ENCODE assay signal across 7 mouse cellular contexts in the genomic region with DNA sequence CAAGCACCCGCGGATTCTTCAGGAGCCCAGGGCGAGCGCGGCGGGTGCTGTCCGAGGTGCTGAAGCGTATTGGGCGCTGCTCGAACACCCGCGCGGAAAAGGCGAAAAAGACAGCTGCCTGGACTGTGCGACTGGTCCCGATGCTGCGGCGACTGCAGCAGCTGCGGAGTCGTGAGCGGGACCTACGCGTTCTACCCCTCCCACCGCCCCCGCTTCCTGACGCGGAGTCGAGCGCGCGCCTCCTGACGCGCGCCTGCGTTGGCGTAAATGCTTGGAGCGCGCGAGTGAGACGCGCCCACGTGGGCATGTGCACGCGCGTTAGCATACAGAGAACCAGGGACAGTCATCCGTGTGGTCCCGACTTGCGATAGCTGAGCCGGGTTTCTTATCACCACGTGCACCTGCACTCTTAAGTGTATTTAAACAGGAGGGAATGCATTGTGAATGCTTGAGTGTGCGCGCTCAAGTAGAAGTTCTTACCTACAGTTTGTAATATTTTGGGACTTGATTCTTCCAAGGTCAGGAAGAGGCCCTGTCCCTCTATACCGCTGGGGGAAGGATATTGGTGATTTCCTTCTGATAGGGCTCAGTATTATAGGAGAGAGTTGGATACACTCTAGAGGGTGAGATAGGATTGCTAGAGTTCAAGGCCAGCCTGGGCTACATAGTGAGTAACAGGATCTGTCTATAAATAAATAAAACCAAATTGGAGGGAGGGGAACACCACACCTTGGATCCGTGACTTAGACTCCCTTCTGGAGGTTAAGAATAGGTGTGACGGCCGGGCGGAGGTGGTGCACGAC. TPM values are rescaled to one million over a fixed set of nuclear protein-coding genes. Genes with fewer than 3 reads are reported as not detected.
DNase-seq lines count a peak whose midpoint lies in the region; ATAC-seq lines count a peak whose summit lies in the region.

TSS of gene Grin1 (minus strand) at position 217 of the 803 bp plus-strand sequence.

- no peaks in the 10 kb centered on the region for H3K36me3 ChIP-seq in kidney, embryonic 14.5 days (ENCODE audit: control insufficient read depth, insufficient read depth, low read length)
- H3K36me3 ChIP-seq in limb, embryonic 12.5 days, result no peaks in the 10 kb centered on the region
- H3K36me3 ChIP-seq in midbrain, embryonic 13.5 days, result no peaks in the 10 kb centered on the region

- peak within 1 kb of the TSS; percentile 46 for H3K4me2 ChIP-seq in kidney, embryonic 14.5 days (replicated peaks; ENCODE audit: low read depth, low read length)
- H3K4me2 ChIP-seq in limb, embryonic 12.5 days, result peak within 1 kb of the TSS; percentile 58
- peak within 1 kb of the TSS; percentile 69 for H3K4me2 ChIP-seq in midbrain, embryonic 13.5 days (replicated peaks)

- peaks cover 3% of the 10 kb centered on the region; the same call in 1 of the 2 replicates for H3K4me1 ChIP-seq in kidney, embryonic 14.5 days (ENCODE audit: control insufficient read depth, insufficient read depth, low read length)
- peaks cover 6% of the 10 kb centered on the region for H3K4me1 ChIP-seq in limb, embryonic 12.5 days (replicated peaks)
- peaks cover 20% of the 10 kb centered on the region for H3K4me1 ChIP-seq in midbrain, embryonic 13.5 days (replicated peaks)

- DNase-seq in adrenal gland, postnatal 14 days, result peak; percentile 80
- DNase-seq in cerebellum, postnatal 36 days, result peak; percentile 87 to 90
- DNase-seq in gastrocnemius, postnatal 14 days, result peak; percentile 60
- peak; percentile 17 for DNase-seq in spleen, adult 12 weeks (ENCODE audit: low spot score)

- peak; percentile 72 for ATAC-seq in kidney, embryonic 14.5 days (ENCODE audit: low FRiP score, low TSS enrichment)
- no peak; the same call in 1 of the 2 replicates for ATAC-seq in limb, embryonic 12.5 days (ENCODE audit: insufficient number of reproducible peaks, insufficient read depth, low FRiP score, low TSS enrichment, low read depth)
- peak; percentile 85 for ATAC-seq in midbrain, embryonic 13.5 days

- H3K27me3 ChIP-seq in kidney, embryonic 14.5 days (ENCODE audit: control insufficient read depth, insufficient read depth, low read length), result peaks cover 43% of the 10 kb centered on the region
- H3K27me3 ChIP-seq in limb, embryonic 12.5 days, result peaks cover 80% of the 10 kb centered on the region
- peaks cover 79% of the 10 kb centered on the region for H3K27me3 ChIP-seq in midbrain, embryonic 13.5 days

- intact Hi-C loops in gastrocnemius, postnatal 14 days (cut with DNase I; ENCODE audit: low total_unique reads), result no loop called here

- no peak within 1 kb of the TSS for H3K9ac ChIP-seq in kidney, embryonic 14.5 days (ENCODE audit: low read depth, low read length)
- no peak within 1 kb of the TSS for H3K9ac ChIP-seq in limb, embryonic 12.5 days (replicated peaks)
- H3K9ac ChIP-seq in midbrain, embryonic 13.5 days (replicated peaks), result peak within 1 kb of the TSS; percentile 69

- H3K4me3 ChIP-seq in kidney, embryonic 14.5 days (ENCODE audit: low read length), result peak within 1 kb of the TSS; percentile 32
- H3K4me3 ChIP-seq in limb, embryonic 12.5 days (replicated peaks), result peak within 1 kb of the TSS; percentile 32
- peak within 1 kb of the TSS; percentile 55 for H3K4me3 ChIP-seq in midbrain, embryonic 13.5 days (replicated peaks)

- WGBS in kidney, embryonic 14.5 days, result 9% methylated on average over 58 of the region's 58 CpGs
- 10% methylated on average over 58 of the region's 58 CpGs for WGBS in limb, embryonic 12.5 days
- WGBS in midbrain, embryonic 13.5 days, result 9% methylated on average over 57 of the region's 58 CpGs

- no peaks in the 10 kb centered on the region for H3K9me3 ChIP-seq in kidney, embryonic 14.5 days (ENCODE audit: control insufficient read depth, low read length)
- H3K9me3 ChIP-seq in limb, embryonic 12.5 days, result no peaks in the 10 kb centered on the region
- no peaks in the 10 kb centered on the region for H3K9me3 ChIP-seq in midbrain, embryonic 13.5 days

- no peak within 1 kb of the TSS for H3K27ac ChIP-seq in kidney, embryonic 14.5 days (ENCODE audit: low read depth, low read length)
- H3K27ac ChIP-seq in limb, embryonic 12.5 days, result no peak within 1 kb of the TSS
- H3K27ac ChIP-seq in midbrain, embryonic 13.5 days, result peak within 1 kb of the TSS; percentile 70

RNA-seq across cellular contexts. Expression of gene Grin1, which starts in this region (rescaled TPM):
- 9.7 and 11.0 TPM in 2 replicates for total RNA-seq in adrenal gland, postnatal 14 days (2021)
- total RNA-seq in gastrocnemius, postnatal 14 days (2021), result under 1 TPM in 1 of 2 experiments, not detected in 1; 0.22 TPM
- polyA plus RNA-seq in kidney, embryonic 14.5 days (2014; fragmentation: Nextera tagmentation; extraction: Ambion mirVana), result 0.32 and 0.64 TPM in 2 replicates
- polyA plus RNA-seq in limb, embryonic 12.5 days (2016; fragmentation: Nextera tagmentation; extraction: Ambion mirVana), result 0.19 and 0.93 TPM in 2 replicates
- polyA plus RNA-seq in midbrain, embryonic 13.5 days (2015; fragmentation: Nextera tagmentation; extraction: Ambion mirVana), result 17.5 and 19.0 TPM in 2 replicates

Comparison
In these comparisons a context has a peak if more than half of its experiments do, and no peak if none do; other contexts are left out.
1. Peak in DNase-seq in gastrocnemius, postnatal 14 days; RNA of the gene not detected or under 1 TPM.
2. Peak in ATAC-seq, H3K4me3 ChIP-seq and H3K4me2 ChIP-seq in kidney, embryonic 14.5 days; RNA of the gene not detected or under 1 TPM.
3. DNase-seq: peak in every context shown above with its lines; median percentile 88 in cerebellum, postnatal 36 days; 80 in adrenal gland, postnatal 14 days; 60 in gastrocnemius, postnatal 14 days; 17 in spleen, adult 12 weeks.